Mouse (Mus musculus) yolk sac, embryonic 10.5 days (tissue): ENCODE data around the gene Zfp384.

Source experiments
- DNase-seq: peaks from one replicate; pipeline ENCODE4 v3.0.0-alpha.2; 2017; ENCODE audit warnings: low spot score

The Zfp384 gene

DNA sequence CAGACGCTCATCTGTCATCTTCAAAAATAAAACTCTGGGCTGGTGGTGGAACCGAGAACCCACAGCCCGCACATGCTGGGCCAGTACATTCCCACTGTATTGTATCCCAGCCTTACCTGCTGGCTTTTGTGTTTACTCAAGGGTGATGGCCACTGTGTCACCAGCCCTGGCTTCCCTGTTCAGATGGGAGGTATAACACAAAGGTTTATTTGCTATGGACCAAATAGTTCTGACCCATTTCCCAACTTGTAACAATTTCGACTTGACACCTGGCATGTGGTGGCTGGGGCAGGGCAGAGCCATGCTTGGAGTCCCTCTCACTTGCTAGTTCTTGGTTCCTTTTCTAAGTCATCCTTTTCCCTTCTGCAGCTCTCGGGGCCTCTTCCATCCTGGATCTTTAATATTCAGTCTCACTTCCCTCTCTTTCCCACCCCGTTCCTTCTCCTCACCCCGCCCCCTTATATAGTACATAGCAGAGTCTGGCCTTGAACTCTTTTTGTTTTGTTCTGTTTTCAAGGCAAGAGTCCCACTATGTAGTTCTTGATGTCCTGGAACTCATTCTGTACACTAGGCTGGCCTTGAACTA is 73.9 kb downstream of the Zfp384 start:
- DNase-seq, result peak; percentile 1

DNA sequence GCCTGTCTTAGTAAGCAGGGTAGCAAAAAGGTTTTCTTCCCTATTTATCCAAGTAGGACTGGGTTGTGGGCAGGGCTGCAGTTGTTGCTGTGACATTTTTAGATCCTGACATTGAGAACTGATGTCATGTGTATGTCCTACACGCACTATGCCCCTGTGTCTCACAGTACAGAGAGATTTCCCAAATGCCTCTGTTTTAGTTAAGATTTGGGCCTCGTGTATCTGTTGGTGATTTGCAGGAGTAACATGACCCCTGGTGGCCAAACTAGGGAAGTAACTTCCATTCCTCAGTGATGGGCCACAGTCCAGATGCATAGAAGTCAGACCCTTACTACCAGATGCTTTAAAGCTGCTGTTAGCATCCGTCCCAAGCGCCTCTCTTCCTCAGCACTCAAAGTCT is 75.5 kb downstream of the Zfp384 start:
- DNase-seq, result peak; percentile 67
